Mouse (Mus musculus): ENCODE measurements around the gene Nphp4. TPM values are rescaled to one million over a fixed set of nuclear protein-coding genes. Genes with fewer than 3 reads are reported as not detected.

The Nphp4 gene
- polyA plus RNA-seq, 1 experiment from 2014 or later: 6.3 TPM

DNA sequence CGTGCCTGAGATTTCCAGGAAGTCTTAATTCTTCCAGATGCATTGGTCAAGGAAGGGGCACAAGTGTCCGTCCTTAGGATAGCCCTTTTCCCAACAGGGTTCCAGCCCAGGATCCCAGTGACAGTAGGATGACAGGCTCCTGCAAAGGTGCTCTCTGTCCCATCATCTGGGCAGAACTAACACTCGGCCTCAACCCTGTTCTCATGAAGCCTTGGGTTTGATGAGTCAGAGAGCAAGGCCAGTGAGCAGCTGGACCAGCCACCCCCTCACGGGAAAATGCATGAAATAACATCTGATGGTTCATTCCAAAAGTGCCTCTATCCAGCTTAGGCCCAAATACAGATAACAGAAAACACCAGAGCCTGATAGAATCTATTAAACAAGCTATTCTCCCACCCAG, 103.5 kb downstream of the Nphp4 start:
- Histone ChIP-seq H3K27ac (no peak overlapping the region), H3K36me3 (replicated peaks) (no peaks in the 10 kb centered on the region), H3K9ac (no peak overlapping the region), H3K4me2 (no peak overlapping the region), H3K4me3 (no peak overlapping the region), H3K4me1 (peaks cover 6% of the 10 kb centered on the region), H3K27me3 (replicated peaks) (no peaks in the 10 kb centered on the region), H3K9me3 (no peaks in the 10 kb centered on the region)
- 78% methylated on average over 4 of the region's 4 CpGs for WGBS
- no peak for ATAC-seq (replicated peaks)

DNA sequence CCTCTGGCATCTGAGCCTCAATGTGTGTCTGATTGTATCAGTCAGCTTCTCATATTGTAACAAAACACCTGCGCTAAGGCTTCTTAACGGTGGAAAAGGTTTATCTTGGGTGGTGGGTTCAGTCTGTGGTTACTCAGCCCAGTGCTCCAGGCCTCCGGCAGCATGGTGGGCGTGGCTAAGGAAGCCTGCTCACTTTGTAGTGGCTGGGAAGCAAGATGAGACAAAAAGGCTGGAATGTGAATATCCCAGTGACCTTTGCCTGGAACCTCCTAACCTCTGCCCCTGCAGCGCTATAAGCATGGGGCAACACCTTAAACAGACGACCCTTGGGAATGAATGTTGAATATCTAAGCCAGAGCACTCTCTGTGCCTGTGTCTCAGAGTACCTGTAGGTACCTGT, 105.7 kb downstream of the Nphp4 start:
- no peak overlapping the region for H3K9ac ChIP-seq
- no peak overlapping the region for H3K4me2 ChIP-seq
- H3K9me3 ChIP-seq: no peaks in the 10 kb centered on the region
- no peaks in the 10 kb centered on the region for H3K27me3 ChIP-seq (replicated peaks)
- 47% methylated on average over 6 of the region's 6 CpGs for WGBS
- no peaks in the 10 kb centered on the region for H3K36me3 ChIP-seq (replicated peaks)
- no peak overlapping the region for H3K27ac ChIP-seq
- no peak for ATAC-seq (replicated peaks)
- H3K4me3 ChIP-seq: no peak overlapping the region
- no peaks in the 10 kb centered on the region for H3K4me1 ChIP-seq

DNA sequence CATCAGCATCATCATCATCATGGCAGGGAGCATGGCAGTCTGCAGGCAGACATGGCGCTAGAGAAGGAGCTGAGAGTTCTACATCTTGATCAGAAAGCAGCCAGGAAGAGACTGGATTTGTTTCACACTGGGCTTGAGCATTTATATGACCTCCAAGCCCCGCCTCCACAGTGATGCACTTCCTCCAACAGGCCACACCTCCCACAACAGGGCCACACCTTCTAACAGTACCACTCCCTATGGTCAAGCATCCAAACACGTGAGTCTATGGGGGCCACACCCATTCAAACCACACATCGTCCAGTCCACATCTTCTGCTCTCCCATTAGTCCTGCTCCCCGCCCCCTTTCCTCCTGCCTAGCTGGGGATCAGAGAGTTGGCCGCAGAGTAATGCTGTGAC, 107.1 kb downstream of the Nphp4 start:
- ATAC-seq (replicated peaks): no peak
- Histone ChIP-seq H3K9me3 (no peaks in the 10 kb centered on the region), H3K4me1 (no peaks in the 10 kb centered on the region), H3K4me3 (no peak overlapping the region), H3K9ac (no peak overlapping the region), H3K36me3 (replicated peaks) (no peaks in the 10 kb centered on the region), H3K27ac (no peak overlapping the region), H3K27me3 (replicated peaks) (no peaks in the 10 kb centered on the region), H3K4me2 (no peak overlapping the region)
- 69% methylated on average over 6 of the region's 6 CpGs for WGBS

DNA sequence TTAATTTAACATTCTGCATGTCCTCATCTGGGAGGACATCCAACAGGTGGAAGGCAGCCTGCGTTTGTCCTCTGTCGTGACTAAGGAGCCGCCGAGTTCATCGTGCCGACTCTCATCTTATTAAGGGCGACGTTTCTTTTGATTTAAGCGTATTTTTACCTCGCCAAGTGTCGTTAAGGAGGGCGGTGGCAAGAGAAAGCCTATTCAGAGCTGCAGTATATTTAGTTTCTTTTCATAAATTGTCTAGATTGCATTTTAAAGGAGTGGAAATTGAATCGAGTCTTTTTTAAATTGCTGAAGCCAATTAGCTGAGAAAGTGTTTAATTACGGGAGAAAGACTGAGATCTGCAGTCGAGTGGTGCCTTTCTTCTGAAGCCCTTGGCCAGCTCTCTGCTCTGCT, 109.0 kb downstream of the Nphp4 start:
- Histone ChIP-seq H3K4me2 (no peak overlapping the region), H3K36me3 (replicated peaks) (no peaks in the 10 kb centered on the region), H3K4me1 (no peaks in the 10 kb centered on the region), H3K9me3 (no peaks in the 10 kb centered on the region), H3K27me3 (replicated peaks) (no peaks in the 10 kb centered on the region), H3K9ac (no peak overlapping the region), H3K27ac (no peak overlapping the region), H3K4me3 (no peak overlapping the region)
- 67% methylated on average over 15 of the region's 15 CpGs for WGBS
- no peak for ATAC-seq (replicated peaks)

DNA sequence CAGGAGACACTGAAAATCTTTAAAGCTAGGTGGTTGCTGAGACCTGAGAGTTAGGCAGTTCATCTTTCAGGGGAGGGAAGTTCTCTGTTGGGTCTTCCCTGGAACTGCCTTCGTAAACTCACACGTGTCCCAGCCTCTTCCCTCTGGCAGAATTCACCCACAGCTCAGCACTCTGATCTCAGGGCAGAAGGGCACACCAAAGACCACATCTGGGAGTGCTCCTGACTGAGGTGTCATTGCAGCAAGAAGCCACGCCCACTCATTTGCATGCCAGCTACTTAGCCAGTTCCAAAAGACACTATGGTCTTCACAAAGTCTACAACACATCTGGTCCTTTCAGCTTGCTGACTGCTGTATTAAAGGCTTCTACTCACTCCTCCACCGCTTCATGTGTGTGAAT, 109.7 kb downstream of the Nphp4 start:
- Histone ChIP-seq H3K9me3 (no peaks in the 10 kb centered on the region), H3K27me3 (replicated peaks) (no peaks in the 10 kb centered on the region), H3K27ac (no peak overlapping the region), H3K4me2 (no peak overlapping the region), H3K36me3 (replicated peaks) (no peaks in the 10 kb centered on the region), H3K4me3 (no peak overlapping the region), H3K4me1 (no peaks in the 10 kb centered on the region), H3K9ac (no peak overlapping the region)
- no peak for ATAC-seq (replicated peaks)
- 49% methylated on average over 4 of the region's 4 CpGs for WGBS

- no peak for ATAC-seq (replicated peaks)
- WGBS: 45% methylated on average over 5 of the region's 5 CpGs
- Histone ChIP-seq H3K9ac (no peak overlapping the region), H3K9me3 (no peaks in the 10 kb centered on the region), H3K36me3 (replicated peaks) (no peaks in the 10 kb centered on the region), H3K27me3 (replicated peaks) (no peaks in the 10 kb centered on the region), H3K27ac (0 out of 2 replicates have a peak overlapping the region, but pooled peaks have one; percentile 48), H3K4me2 (no peak overlapping the region), H3K4me1 (peaks cover 9% of the 10 kb centered on the region), H3K4me3 (no peak overlapping the region)
Measured at GRCm38 (mm10) chr4:152604285-152604684, 127.8 kb downstream of the Nphp4 start.

- H3K9ac ChIP-seq: no peak overlapping the region
- no peak overlapping the region for H3K4me3 ChIP-seq
- no peak overlapping the region for H3K27ac ChIP-seq
- H3K4me2 ChIP-seq: no peak overlapping the region
- 95% methylated on average over 2 of the region's 2 CpGs for WGBS
- ATAC-seq (replicated peaks): no peak
- no peaks in the 10 kb centered on the region for H3K27me3 ChIP-seq (replicated peaks)
- peaks cover 4% of the 10 kb centered on the region; the same call in 1 of the 2 replicates for H3K4me1 ChIP-seq
- H3K9me3 ChIP-seq: no peaks in the 10 kb centered on the region
- no peaks in the 10 kb centered on the region for H3K36me3 ChIP-seq (replicated peaks)
Measured at GRCm38 (mm10) chr4:152609196-152609595, 132.7 kb downstream of the Nphp4 start.

GRCm38 (mm10) chr4:152610026-152610425, 133.5 kb downstream of the Nphp4 start:
- Histone ChIP-seq H3K4me2 (no peak overlapping the region), H3K27ac (no peak overlapping the region), H3K9ac (no peak overlapping the region), H3K27me3 (replicated peaks) (no peaks in the 10 kb centered on the region), H3K9me3 (no peaks in the 10 kb centered on the region), H3K36me3 (replicated peaks) (no peaks in the 10 kb centered on the region), H3K4me3 (no peak overlapping the region), H3K4me1 (no peaks in the 10 kb centered on the region)
- WGBS: 84% methylated on average over 9 of the region's 9 CpGs
- ATAC-seq (replicated peaks): no peak

Other genes with a start within 250 kb of the Nphp4 start
- gene Gpr153, start 202.5 kb upstream of the Nphp4 start, polyA plus RNA-seq (2015; fragmentation: Nextera tagmentation; extraction: Ambion mirVana): 15.6 and 16.6 TPM in 2 replicates
- 0.67 and 0.69 TPM in 2 replicates for gene Hes3, start 185.0 kb upstream of the Nphp4 start, polyA plus RNA-seq (2015; fragmentation: Nextera tagmentation; extraction: Ambion mirVana)
- gene Icmt, start 179.5 kb upstream of the Nphp4 start, polyA plus RNA-seq (2015; fragmentation: Nextera tagmentation; extraction: Ambion mirVana): 20.4 and 24.5 TPM in 2 replicates
- 8.0 and 8.6 TPM in 2 replicates for gene Rnf207, start 157.7 kb upstream of the Nphp4 start, polyA plus RNA-seq (2015; fragmentation: Nextera tagmentation; extraction: Ambion mirVana)
- gene Rpl22, start 151.0 kb upstream of the Nphp4 start, polyA plus RNA-seq (2015; fragmentation: Nextera tagmentation; extraction: Ambion mirVana): 127 and 133 TPM in 2 replicates
- 57.0 and 65.0 TPM in 2 replicates for gene Chd5, start 138.1 kb upstream of the Nphp4 start, polyA plus RNA-seq (2015; fragmentation: Nextera tagmentation; extraction: Ambion mirVana)
- gene Kcnab2, start 1.2 kb downstream of the Nphp4 start, polyA plus RNA-seq (2015; fragmentation: Nextera tagmentation; extraction: Ambion mirVana): 26.1 and 27.8 TPM in 2 replicates